Mouse (Mus musculus) left cerebral cortex, adult 11 months (tissue): ENCODE results near the gene Ssh1.

ENCODE experiments used
- DNase-seq: peaks from one replicate; pipeline ENCODE4 v3.0.0; 2022; ENCODE audit warnings: low spot score

The Ssh1 gene

GRCm38 (mm10) chr5:113964972-113965371 lies 28.7 kb downstream of the Ssh1 start:
- no peak for DNase-seq

- DNase-seq: no peak
Observed at GRCm38 (mm10) chr5:113961776-113962175, 31.9 kb downstream of the Ssh1 start.

GRCm38 (mm10) chr5:113960416-113960815 lies 33.3 kb downstream of the Ssh1 start:
- DNase-seq: no peak

GRCm38 (mm10) chr5:113959039-113959438 lies 34.7 kb downstream of the Ssh1 start:
- no peak for DNase-seq

- peak; percentile 40 for DNase-seq
Observed at GRCm38 (mm10) chr5:113956510-113956909, 37.2 kb downstream of the Ssh1 start.

- DNase-seq: no peak
Observed at GRCm38 (mm10) chr5:113955691-113956090, 38.0 kb downstream of the Ssh1 start.

- DNase-seq: no peak
Observed at GRCm38 (mm10) chr5:113955281-113955680, 38.4 kb downstream of the Ssh1 start.

- DNase-seq: peak; percentile 58
Observed at GRCm38 (mm10) chr5:113954421-113954820, 39.3 kb downstream of the Ssh1 start.

GRCm38 (mm10) chr5:113952519-113952918 lies 41.2 kb downstream of the Ssh1 start:
- DNase-seq: no peak

- no peak for DNase-seq
Observed at GRCm38 (mm10) chr5:113951693-113952071, 42.0 kb downstream of the Ssh1 start.

GRCm38 (mm10) chr5:113950786-113951692 lies 42.7 kb downstream of the Ssh1 start:
- no peak for DNase-seq

- DNase-seq: no peak
Observed at GRCm38 (mm10) chr5:113950133-113950532, 43.6 kb downstream of the Ssh1 start.

GRCm38 (mm10) chr5:113947280-113947679 lies 46.4 kb downstream of the Ssh1 start:
- no peak for DNase-seq

GRCm38 (mm10) chr5:113945126-113945525 lies 48.6 kb downstream of the Ssh1 start:
- DNase-seq: peak; percentile 32

GRCm38 (mm10) chr5:113943328-113943727 lies 50.4 kb downstream of the Ssh1 start:
- no peak for DNase-seq

- DNase-seq: no peak
Observed at GRCm38 (mm10) chr5:113942580-113942979, 51.1 kb downstream of the Ssh1 start.

- no peak for DNase-seq
Observed at GRCm38 (mm10) chr5:113939263-113939900, 54.3 kb downstream of the Ssh1 start.

GRCm38 (mm10) chr5:113937650-113938049 lies 56.0 kb downstream of the Ssh1 start:
- no peak for DNase-seq

GRCm38 (mm10) chr5:113933889-113934288 lies 59.8 kb downstream of the Ssh1 start:
- DNase-seq: no peak

GRCm38 (mm10) chr5:113933480-113933879 lies 60.2 kb downstream of the Ssh1 start:
- DNase-seq: no peak

GRCm38 (mm10) chr5:113932310-113932709 lies 61.4 kb downstream of the Ssh1 start:
- no peak for DNase-seq

- no peak for DNase-seq
Observed at GRCm38 (mm10) chr5:113930648-113931609, 62.8 kb downstream of the Ssh1 start.
